Mouse (Mus musculus) hindbrain, embryonic 15.5 days (tissue): ENCODE results near the gene Hes2. TPM values are rescaled to one million over a fixed set of nuclear protein-coding genes. Genes with fewer than 3 reads are reported as not detected.

Source experiments
- ATAC-seq: fragments of 200-750 bp; cut with Nextera tagmentation; 2 replicates; pipeline ENCODE4 v1.8.0; 2017; ENCODE audit warnings: low read depth, moderate number of reproducible peaks, moderate TSS enrichment; ENCODE audit not compliant: low FRiP score
- H3K27ac ChIP-seq: fragments of 300-500 bp; sonication (generic); replicated peaks from 2 replicates; pipeline ENCODE4 v1.5.1; 2015; ENCODE audit warnings: mild to moderate bottlenecking, inconsistent platforms
- H3K27me3 ChIP-seq: fragments of 300-500 bp; sonication (generic); 2 replicates; pipeline ENCODE4 v1.6.1; 2015; ENCODE audit warnings: control low read depth, inconsistent platforms
- H3K36me3 ChIP-seq: fragments of 300-500 bp; sonication (generic); 2 replicates; pipeline ENCODE4 v1.6.1; 2015; ENCODE audit warnings: control low read depth, inconsistent platforms
- H3K4me1 ChIP-seq: fragments of 300-500 bp; sonication (generic); replicated peaks from 2 replicates; pipeline ENCODE4 v1.6.1; 2015; ENCODE audit warnings: control low read depth, inconsistent platforms
- H3K4me2 ChIP-seq: fragments of 300-500 bp; sonication (generic); 2 replicates; pipeline ENCODE4 v1.6.1; 2015; ENCODE audit warnings: moderate library complexity, mild to moderate bottlenecking, inconsistent platforms
- H3K4me3 ChIP-seq: fragments of 300-500 bp; sonication (generic); 2 replicates; pipeline ENCODE4 v1.5.1; 2015; ENCODE audit warnings: mild to moderate bottlenecking, inconsistent platforms
- H3K9ac ChIP-seq: fragments of 300-500 bp; sonication (generic); 2 replicates; pipeline ENCODE4 v1.6.1; 2015; ENCODE audit warnings: inconsistent platforms
- H3K9me3 ChIP-seq: fragments of 300-500 bp; sonication (generic); 2 replicates; pipeline ENCODE4 v1.6.1; 2016; ENCODE audit warnings: control low read depth, inconsistent platforms
- WGBS: fragments of 180-500 bp; shearing (Covaris S2); methylation state at CpG from one replicate; pipeline ENCODE4 v1.1.7; 2015; 5-methylcytosine and 5-hydroxymethylcytosine counted together
- polyA plus RNA-seq: library from polyadenylated mRNA; unstranded; fragments of >200 nt; fragmentation: Nextera tagmentation; extraction: Ambion mirVana; gene quantifications from 2 replicates; pipeline ENCODE4 v1.2.1, GENCODE M21; 2015

Gene Hes2
- polyA plus RNA-seq, 1 experiment from 2014 or later = not detected

GRCm38 (mm10) chr4:152184353-152185035 lies 25.8 kb downstream of the Hes2 start:
- Histone ChIP-seq H3K9me3 (no peaks in the 10 kb centered on the region), H3K9ac (no peak overlapping the region), H3K36me3 (no peaks in the 10 kb centered on the region; the same call in 1 of the 2 replicates), H3K4me2 (no peak overlapping the region), H3K4me1 (peaks cover 39% of the 10 kb centered on the region), H3K27me3 (no peaks in the 10 kb centered on the region), H3K4me3 (no peak overlapping the region), H3K27ac (peak overlapping the region; percentile 74; the same call in 1 of the 2 replicates)
- ATAC-seq = no peak
- 56% methylated on average over 7 of the region's 7 CpGs for WGBS

- Histone ChIP-seq H3K36me3 (no peaks in the 10 kb centered on the region; the same call in 1 of the 2 replicates), H3K4me2 (peak overlapping the region; percentile 42), H3K9ac (no peak overlapping the region), H3K4me1 (peaks cover 38% of the 10 kb centered on the region), H3K9me3 (no peaks in the 10 kb centered on the region), H3K27me3 (no peaks in the 10 kb centered on the region), H3K27ac (peak overlapping the region; percentile 74), H3K4me3 (no peak overlapping the region)
- peak; percentile 23 for ATAC-seq
- 9% methylated on average over 3 of the region's 3 CpGs for WGBS
Observed at GRCm38 (mm10) chr4:152185137-152185509, 26.5 kb downstream of the Hes2 start.

GRCm38 (mm10) chr4:152185510-152186204 lies 27.0 kb downstream of the Hes2 start:
- H3K36me3 ChIP-seq = no peaks in the 10 kb centered on the region; the same call in 1 of the 2 replicates
- no peaks in the 10 kb centered on the region for H3K27me3 ChIP-seq
- peak; percentile 75 for ATAC-seq
- H3K4me3 ChIP-seq = no peak overlapping the region; the same call in 1 of the 2 replicates
- H3K9ac ChIP-seq = peak overlapping the region; percentile 23; the same call in 1 of the 2 replicates
- no peaks in the 10 kb centered on the region for H3K9me3 ChIP-seq
- H3K4me2 ChIP-seq = peak overlapping the region; percentile 42
- peak overlapping the region; percentile 74 for H3K27ac ChIP-seq
- peaks cover 37% of the 10 kb centered on the region for H3K4me1 ChIP-seq
- 9% methylated on average over 19 of the region's 19 CpGs for whole genome bisulfite sequencing

- H3K9me3 ChIP-seq = no peaks in the 10 kb centered on the region
- peaks cover 33% of the 10 kb centered on the region for H3K4me1 ChIP-seq
- no peak overlapping the region for H3K9ac ChIP-seq
- WGBS = 45% methylated on average over 14 of the region's 14 CpGs
- H3K4me2 ChIP-seq = peak overlapping the region; percentile 42
- no peaks in the 10 kb centered on the region for H3K27me3 ChIP-seq
- no peak for ATAC-seq
- no peak overlapping the region; the same call in 1 of the 2 replicates for H3K4me3 ChIP-seq
- peak overlapping the region; percentile 74 for H3K27ac ChIP-seq
- H3K36me3 ChIP-seq = no peaks in the 10 kb centered on the region; the same call in 1 of the 2 replicates
Observed at GRCm38 (mm10) chr4:152186205-152187082, 27.8 kb downstream of the Hes2 start.

GRCm38 (mm10) chr4:152187142-152187541 lies 28.5 kb downstream of the Hes2 start:
- Histone ChIP-seq H3K36me3 (no peaks in the 10 kb centered on the region; the same call in 1 of the 2 replicates), H3K9ac (no peak overlapping the region), H3K27ac (no peak overlapping the region), H3K4me2 (no peak overlapping the region), H3K9me3 (no peaks in the 10 kb centered on the region), H3K4me3 (no peak overlapping the region), H3K4me1 (peaks cover 33% of the 10 kb centered on the region), H3K27me3 (no peaks in the 10 kb centered on the region)
- ATAC-seq = no peak
- 86% methylated on average over 9 of the region's 9 CpGs for WGBS

- peaks cover 46% of the 10 kb centered on the region for H3K4me1 ChIP-seq
- no peaks in the 10 kb centered on the region for H3K36me3 ChIP-seq
Observed at GRCm38 (mm10) chr4:152188651-152189050, 30.0 kb downstream of the Hes2 start.

GRCm38 (mm10) chr4:152189071-152189470 lies 30.4 kb downstream of the Hes2 start:
- Histone ChIP-seq H3K4me1 (peaks cover 46% of the 10 kb centered on the region), H3K9me3 (no peaks in the 10 kb centered on the region), H3K9ac (no peak overlapping the region), H3K4me3 (no peak overlapping the region), H3K27ac (no peak overlapping the region), H3K36me3 (no peaks in the 10 kb centered on the region), H3K4me2 (no peak overlapping the region), H3K27me3 (no peaks in the 10 kb centered on the region)
- no peak for ATAC-seq
- WGBS = 91% methylated on average over 6 of the region's 6 CpGs

More at GRCm38 (mm10) chr4:152188651-152189050, 30.0 kb downstream of the Hes2 start:
- no peak overlapping the region for H3K4me2 ChIP-seq
- H3K9me3 ChIP-seq = no peaks in the 10 kb centered on the region
- WGBS = 96% methylated on average over 2 of the region's 2 CpGs
- no peak overlapping the region for H3K27ac ChIP-seq
- H3K27me3 ChIP-seq = no peaks in the 10 kb centered on the region
- H3K9ac ChIP-seq = no peak overlapping the region
- no peak overlapping the region for H3K4me3 ChIP-seq
- no peak for ATAC-seq

GRCm38 (mm10) chr4:152189691-152190090 lies 31.0 kb downstream of the Hes2 start:
- H3K9ac ChIP-seq = no peak overlapping the region
- no peaks in the 10 kb centered on the region for H3K36me3 ChIP-seq
- ATAC-seq = no peak
- WGBS = 92% methylated on average over 4 of the region's 4 CpGs
- H3K27me3 ChIP-seq = no peaks in the 10 kb centered on the region
- H3K9me3 ChIP-seq = no peaks in the 10 kb centered on the region
- H3K27ac ChIP-seq = no peak overlapping the region
- no peak overlapping the region for H3K4me3 ChIP-seq
- H3K4me2 ChIP-seq = no peak overlapping the region
- H3K4me1 ChIP-seq = peaks cover 51% of the 10 kb centered on the region

- no peak overlapping the region for H3K9ac ChIP-seq
- H3K36me3 ChIP-seq = no peaks in the 10 kb centered on the region
- H3K4me1 ChIP-seq = peaks cover 48% of the 10 kb centered on the region
- no peak for ATAC-seq
- H3K27me3 ChIP-seq = no peaks in the 10 kb centered on the region
- H3K4me3 ChIP-seq = no peak overlapping the region
- H3K9me3 ChIP-seq = no peaks in the 10 kb centered on the region
- no peak overlapping the region for H3K27ac ChIP-seq
- 65% methylated on average over 11 of the region's 11 CpGs for WGBS
- H3K4me2 ChIP-seq = no peak overlapping the region
Observed at GRCm38 (mm10) chr4:152190096-152190653, 31.5 kb downstream of the Hes2 start.

- ATAC-seq = no peak
- Histone ChIP-seq H3K36me3 (no peaks in the 10 kb centered on the region), H3K4me1 (peaks cover 43% of the 10 kb centered on the region), H3K27ac (no peak overlapping the region), H3K4me3 (no peak overlapping the region), H3K27me3 (no peaks in the 10 kb centered on the region), H3K4me2 (no peak overlapping the region), H3K9me3 (no peaks in the 10 kb centered on the region), H3K9ac (no peak overlapping the region)
- 68% methylated on average over 5 of the region's 5 CpGs for WGBS
Observed at GRCm38 (mm10) chr4:152190701-152191100, 32.0 kb downstream of the Hes2 start.

GRCm38 (mm10) chr4:152192569-152192968 lies 33.9 kb downstream of the Hes2 start:
- Histone ChIP-seq H3K27me3 (no peaks in the 10 kb centered on the region), H3K27ac (peak overlapping the region; percentile 59), H3K9ac (no peak overlapping the region), H3K4me2 (no peak overlapping the region), H3K36me3 (no peaks in the 10 kb centered on the region), H3K4me1 (peaks cover 31% of the 10 kb centered on the region), H3K9me3 (no peaks in the 10 kb centered on the region), H3K4me3 (no peak overlapping the region)
- no peak for ATAC-seq
- 38% methylated on average over 4 of the region's 4 CpGs for WGBS
